Mouse (Mus musculus): ENCODE data around the gene Hist1h2ab. TPM values are rescaled to one million over a fixed set of nuclear protein-coding genes. Genes with fewer than 3 reads are reported as not detected.
"Not testable (repeated sequence)": the region's sequence is repeated elsewhere in the genome, so short reads cannot be mapped to it uniquely, and the experiment has no call there.

Hist1h2ab gene
- total and polyA plus RNA-seq, 2 experiments from 2014 or later = 4.4 to 340 TPM

- ATAC-seq = peak; percentile 14; the same call in 1 of the 2 replicates
- no peak for DNase-seq
- no peak overlapping the region for H3K27ac ChIP-seq (ENCODE audit: low read depth, low read length)
- H3K27me3 ChIP-seq (ENCODE audit: insufficient read depth, low read length) = no peaks in the 10 kb centered on the region; the same call in 1 of the 2 replicates
- peak overlapping the region; percentile 32; the same call in 1 of the 2 replicates for H3K9ac ChIP-seq
- no peaks in the 10 kb centered on the region for H3K9me3 ChIP-seq (ENCODE audit: low read length)
- WGBS = 20% methylated on average over 15 of the region's 15 CpGs
- no peak for TF ChIP-seq CTCF (IDR thresholded peaks at IDR 0.05; ENCODE audit: low read depth)
- H3K36me3 ChIP-seq (ENCODE audit: insufficient read depth) = no peaks in the 10 kb centered on the region
- peak overlapping the region; percentile 52 for H3K4me2 ChIP-seq (ENCODE audit: low read depth)
- H3K4me3 ChIP-seq (ENCODE audit: low read depth, low read length) = peak overlapping the region; percentile 32
- H3K4me1 ChIP-seq (ENCODE audit: insufficient read depth) = no peaks in the 10 kb centered on the region
These were observed 41.1 kb upstream of the Hist1h2ab start for GRCm38 (mm10) chr13:23709714-23710373.

GRCm38 (mm10) chr13:23710374-23711089 lies 40.4 kb upstream of the Hist1h2ab start, which contains the start of gene Hfe:
Gene Hfe, minus strand, starts transcription at chr13:23710854.
- ATAC-seq (peak; percentile 60), DNase-seq (peak; percentile 18)
- peak within 1 kb of the TSS; percentile 32 for H3K4me3 ChIP-seq (ENCODE audit: low read depth, low read length)
- TF ChIP-seq CTCF (IDR thresholded peaks at IDR 0.05; ENCODE audit: low read depth) = no peak
- H3K4me1 ChIP-seq (ENCODE audit: insufficient read depth) = no peaks in the 10 kb centered on the region
- no peaks in the 10 kb centered on the region; the same call in 1 of the 2 replicates for H3K27me3 ChIP-seq (ENCODE audit: insufficient read depth, low read length)
- 4% methylated on average over 17 of the region's 17 CpGs for WGBS
- H3K9ac ChIP-seq = peak within 1 kb of the TSS; percentile 32
- H3K36me3 ChIP-seq (ENCODE audit: insufficient read depth) = no peaks in the 10 kb centered on the region
- H3K27ac ChIP-seq (ENCODE audit: low read depth, low read length) = no peak within 1 kb of the TSS
- no peaks in the 10 kb centered on the region for H3K9me3 ChIP-seq (ENCODE audit: low read length)
- H3K4me2 ChIP-seq (ENCODE audit: low read depth) = peak within 1 kb of the TSS; percentile 52

DNA sequence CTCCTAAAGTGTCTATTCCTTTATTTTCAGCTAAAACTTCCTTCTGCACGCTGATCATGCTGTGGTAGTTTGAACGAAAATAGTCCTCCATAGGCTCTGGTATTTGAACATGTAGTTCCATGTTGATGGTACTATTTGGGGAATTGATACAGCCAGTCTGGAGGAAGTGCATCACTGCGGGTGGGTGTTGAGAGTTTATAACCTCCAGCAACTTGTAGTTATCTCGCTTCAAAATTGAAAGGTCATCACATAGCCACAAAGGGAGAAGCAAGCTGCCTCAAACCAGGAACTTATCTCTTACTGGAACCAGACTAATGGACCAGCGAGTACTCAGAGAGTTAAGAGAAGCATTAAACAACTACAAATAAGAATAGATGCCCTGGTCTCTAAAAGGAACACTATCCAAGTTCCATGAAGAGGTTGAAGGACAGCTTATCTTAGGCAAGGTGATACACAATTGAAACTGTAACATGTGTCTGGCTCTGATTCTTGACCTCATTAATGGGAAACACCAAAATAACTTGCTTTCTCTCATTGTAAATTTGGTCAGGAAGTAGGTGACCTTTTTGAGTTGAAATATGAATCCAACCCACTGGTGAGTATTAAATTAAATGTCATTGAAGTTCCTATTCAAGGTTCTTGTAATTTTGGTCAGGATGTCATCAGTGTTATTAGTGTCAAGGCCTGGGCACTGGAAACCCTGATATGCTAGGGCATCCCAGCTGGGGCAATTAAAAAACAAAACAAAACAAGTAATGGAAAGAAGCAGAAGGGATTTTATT lies 34.5 kb upstream of the Hist1h2ab start:
- H3K27ac ChIP-seq (ENCODE audit: low read depth, low read length) = no peak overlapping the region
- ATAC-seq (no peak), DNase-seq (no peak)
- H3K4me1 ChIP-seq (ENCODE audit: insufficient read depth) = no peaks in the 10 kb centered on the region
- H3K27me3 ChIP-seq (ENCODE audit: insufficient read depth, low read length) = no peaks in the 10 kb centered on the region
- H3K4me3 ChIP-seq (ENCODE audit: low read depth, low read length) = no peak overlapping the region
- no peak overlapping the region for H3K9ac ChIP-seq
- H3K9me3 ChIP-seq (ENCODE audit: low read length) = no peaks in the 10 kb centered on the region
- no peaks in the 10 kb centered on the region for H3K36me3 ChIP-seq (ENCODE audit: insufficient read depth)
- no peak overlapping the region for H3K4me2 ChIP-seq (ENCODE audit: low read depth)
- TF ChIP-seq CTCF (IDR thresholded peaks at IDR 0.05; ENCODE audit: low read depth) = no peak
- 89% methylated on average over 5 of the region's 5 CpGs for WGBS

DNA sequence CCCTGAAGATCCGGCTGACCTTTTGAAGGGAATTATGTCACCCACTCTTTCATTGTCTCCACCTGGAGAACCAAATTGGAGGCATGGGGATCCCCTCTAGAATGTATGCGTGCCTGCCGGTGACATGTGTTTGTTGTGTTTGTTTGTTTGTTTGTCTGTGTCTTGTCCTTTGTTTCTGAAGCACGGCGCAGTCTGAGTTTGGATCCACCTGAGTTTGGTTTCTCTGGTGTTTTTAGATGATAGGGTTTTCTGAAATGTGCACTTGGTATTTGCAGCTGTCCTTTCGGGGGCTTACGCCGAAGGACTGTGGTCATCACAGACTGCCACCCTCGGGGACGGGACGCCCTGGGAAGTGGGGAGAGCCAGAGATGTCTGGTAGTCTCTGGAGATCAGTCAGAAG lies 33.8 kb upstream of the Hist1h2ab start:
- WGBS = 60% methylated on average over 11 of the region's 11 CpGs

DNA sequence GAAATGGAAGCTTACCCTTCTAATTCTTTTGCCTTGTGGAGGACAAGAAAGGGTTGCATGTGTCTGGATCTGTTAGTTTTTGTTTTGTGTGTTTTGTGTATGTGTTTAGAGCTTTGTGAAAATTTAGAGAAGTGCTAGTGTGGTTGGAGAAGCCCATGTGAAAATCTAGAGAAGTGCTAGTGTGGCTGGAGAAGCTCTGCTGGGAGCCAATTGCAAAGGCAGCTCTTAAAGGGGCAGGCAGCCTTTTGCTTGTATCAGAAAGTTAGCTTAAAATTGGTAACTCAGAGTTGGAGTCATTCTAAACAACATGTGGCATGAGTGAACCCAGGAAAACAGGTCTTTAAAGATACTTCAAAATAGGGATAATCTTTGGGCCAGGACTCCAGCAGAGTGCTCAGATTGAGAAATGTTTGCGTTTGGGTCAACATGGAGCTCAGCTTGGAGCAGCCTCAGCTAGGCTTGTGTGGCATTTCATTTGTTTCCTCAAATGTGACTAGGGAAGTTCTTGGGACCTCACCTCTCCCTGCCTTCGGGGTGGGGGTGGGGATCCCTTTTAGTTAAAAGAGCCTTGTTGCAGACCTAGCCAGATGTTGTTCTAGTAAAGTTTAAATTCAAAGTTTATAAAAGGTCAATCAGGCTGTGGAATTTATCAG lies 33.2 kb upstream of the Hist1h2ab start:
- not testable (repeated sequence) for H3K9ac ChIP-seq; H3K4me1 ChIP-seq (ENCODE audit: insufficient read depth); H3K9me3 ChIP-seq (ENCODE audit: low read length); ATAC-seq; H3K36me3 ChIP-seq (ENCODE audit: insufficient read depth); H3K27ac ChIP-seq (ENCODE audit: low read depth, low read length); H3K4me3 ChIP-seq (ENCODE audit: low read depth, low read length); H3K27me3 ChIP-seq (ENCODE audit: insufficient read depth, low read length); H3K4me2 ChIP-seq (ENCODE audit: low read depth); DNase-seq
- 15% methylated on average over 2 of the region's 2 CpGs for WGBS

More for the DNA sequence above, 33.8 kb upstream of the Hist1h2ab start:
- no peak for ATAC-seq
- Histone ChIP-seq H3K9me3 (ENCODE audit: low read length) (no peaks in the 10 kb centered on the region), H3K9ac (no peak overlapping the region), H3K4me2 (ENCODE audit: low read depth) (no peak overlapping the region), H3K27me3 (ENCODE audit: insufficient read depth, low read length) (no peaks in the 10 kb centered on the region), H3K4me1 (ENCODE audit: insufficient read depth) (no peaks in the 10 kb centered on the region), H3K36me3 (ENCODE audit: insufficient read depth) (no peaks in the 10 kb centered on the region), H3K4me3 (ENCODE audit: low read depth, low read length) (no peak overlapping the region), H3K27ac (ENCODE audit: low read depth, low read length) (no peak overlapping the region)
- TF ChIP-seq CTCF (IDR thresholded peaks at IDR 0.05; ENCODE audit: low read depth) = no peak
- DNase-seq = no peak

DNA sequence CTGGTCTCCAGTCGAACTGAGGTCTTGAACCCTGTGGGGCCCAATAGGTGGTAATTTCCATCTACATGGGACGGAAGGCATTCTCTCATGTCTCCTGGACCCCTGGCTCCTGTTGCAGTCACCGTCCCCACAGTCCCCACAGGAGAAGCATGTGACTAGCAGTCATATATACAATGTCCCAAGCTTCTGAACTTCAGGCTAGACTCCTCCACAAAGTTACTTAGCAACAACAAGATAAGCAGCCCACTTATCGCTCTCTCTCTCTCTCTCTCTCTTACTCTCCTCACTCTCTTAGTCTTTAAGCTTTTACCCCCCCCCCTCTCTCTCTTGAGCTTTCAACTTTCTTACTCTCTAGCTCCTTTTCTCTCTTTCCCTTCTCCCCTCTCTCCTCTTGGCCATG lies 26.7 kb upstream of the Hist1h2ab start:
- TF ChIP-seq CTCF (IDR thresholded peaks at IDR 0.05; ENCODE audit: low read depth) = no peak
- H3K4me2 ChIP-seq (ENCODE audit: low read depth) = no peak overlapping the region
- H3K4me3 ChIP-seq (ENCODE audit: low read depth, low read length) = no peak overlapping the region
- H3K9ac ChIP-seq = no peak overlapping the region
- no peaks in the 10 kb centered on the region for H3K36me3 ChIP-seq (ENCODE audit: insufficient read depth)
- DNase-seq = no peak
- no peaks in the 10 kb centered on the region for H3K9me3 ChIP-seq (ENCODE audit: low read length)
- H3K27me3 ChIP-seq (ENCODE audit: insufficient read depth, low read length) = no peaks in the 10 kb centered on the region
- H3K27ac ChIP-seq (ENCODE audit: low read depth, low read length) = no peak overlapping the region
- no peaks in the 10 kb centered on the region for H3K4me1 ChIP-seq (ENCODE audit: insufficient read depth)
- no peak for ATAC-seq
- WGBS = 92% methylated on average over 4 of the region's 4 CpGs
